Mouse (Mus musculus): ENCODE data around the gene Pjvk. TPM values are rescaled to one million over a fixed set of nuclear protein-coding genes. Genes with fewer than 3 reads are reported as not detected.

Gene Pjvk
- total RNA-seq, 2 experiments from 2014 or later, result 0.22 to 0.29 TPM

DNA sequence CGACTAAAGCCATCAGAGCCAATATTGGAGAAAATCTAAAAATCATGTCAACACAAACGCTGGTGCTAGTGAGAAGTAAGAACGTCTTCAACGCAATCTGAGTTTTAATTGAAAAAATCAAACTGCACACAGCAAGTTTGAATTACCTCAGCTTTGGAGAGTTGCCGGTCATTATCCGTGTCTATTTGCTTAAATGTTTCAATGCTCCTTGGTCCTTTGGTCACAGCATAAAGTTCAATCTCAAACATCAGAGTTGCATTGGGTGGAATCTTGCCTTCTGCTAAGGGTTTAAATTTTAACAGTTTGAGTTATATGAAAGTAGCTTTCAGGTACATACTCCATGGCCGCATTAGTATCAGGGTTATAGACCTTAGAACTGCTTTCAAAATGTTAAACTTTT is 17.3 kb downstream of the Pjvk start:
- no peak for DNase-seq (ENCODE audit: low spot score in 2 of 2)

DNA sequence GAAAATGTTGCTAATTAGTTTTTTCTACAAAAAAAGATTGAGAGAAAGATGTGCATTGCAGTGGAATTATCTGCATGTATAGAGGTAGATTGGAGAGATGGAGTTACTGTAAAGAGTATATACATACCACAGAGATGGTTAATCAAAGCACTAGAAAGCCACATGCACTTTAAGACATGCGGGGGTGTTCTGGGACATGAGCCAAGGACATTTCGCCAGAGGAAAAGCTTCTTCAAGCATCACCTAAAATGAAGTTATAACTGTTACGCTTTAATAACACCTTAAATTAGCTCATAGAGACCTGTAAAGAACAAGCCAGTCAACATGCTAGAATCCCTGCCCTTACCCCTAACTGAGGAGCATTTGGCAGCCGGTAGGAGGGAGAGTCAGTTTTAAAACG is 18.9 kb downstream of the Pjvk start:
- no peak for DNase-seq (ENCODE audit: low spot score in 2 of 2)

DNA sequence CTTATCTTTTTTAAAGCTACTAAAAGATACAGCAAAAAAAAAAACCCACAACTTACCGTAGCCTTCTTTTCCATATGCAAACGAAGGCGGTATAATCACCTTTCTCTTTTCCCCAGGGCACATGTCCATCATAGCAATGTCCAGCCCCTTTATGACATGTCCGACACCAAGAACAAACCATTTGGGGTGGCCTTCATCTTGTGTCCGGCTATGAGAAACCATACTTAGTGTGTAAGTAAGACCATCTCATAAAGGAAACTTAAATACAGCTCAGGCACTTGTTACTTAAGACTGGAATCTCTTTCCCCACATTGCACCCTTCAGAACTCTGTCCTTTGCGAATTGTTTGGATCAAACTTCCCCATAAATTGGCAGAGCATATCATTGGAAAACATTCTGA is 23.4 kb downstream of the Pjvk start:
- no peak for DNase-seq (ENCODE audit: low spot score in 2 of 2)

DNA sequence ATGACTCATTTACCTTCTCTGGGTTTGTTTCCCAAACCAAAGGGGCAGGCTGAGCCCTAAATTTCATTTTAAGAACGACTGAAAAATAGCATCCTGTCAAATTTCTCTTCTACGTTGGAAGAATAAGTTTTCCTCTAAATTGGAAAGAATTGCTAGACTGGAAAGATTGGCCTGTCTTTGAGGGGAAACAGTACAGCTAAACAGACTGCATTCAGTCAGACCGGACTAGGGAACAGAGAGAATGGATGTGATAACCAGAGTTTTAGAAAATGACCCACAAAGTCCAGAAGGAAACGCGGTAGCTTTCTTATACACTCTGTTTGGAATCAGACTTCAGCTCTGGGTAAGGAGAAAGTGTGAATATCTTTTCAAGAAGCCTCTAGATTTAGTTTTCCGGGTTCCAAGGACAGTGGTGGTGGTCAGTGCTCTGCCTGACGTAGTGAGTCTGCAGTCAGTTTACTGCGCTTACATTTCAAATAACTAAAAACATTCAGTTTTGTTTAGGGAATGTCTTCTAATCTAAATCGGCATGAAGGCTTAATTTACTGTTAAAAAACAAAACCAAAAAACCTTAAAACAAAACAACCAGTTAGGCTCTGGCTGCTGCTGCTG is 24.0 kb downstream of the Pjvk start:
- DNase-seq (ENCODE audit: low spot score in 2 of 2), result no peak

DNA sequence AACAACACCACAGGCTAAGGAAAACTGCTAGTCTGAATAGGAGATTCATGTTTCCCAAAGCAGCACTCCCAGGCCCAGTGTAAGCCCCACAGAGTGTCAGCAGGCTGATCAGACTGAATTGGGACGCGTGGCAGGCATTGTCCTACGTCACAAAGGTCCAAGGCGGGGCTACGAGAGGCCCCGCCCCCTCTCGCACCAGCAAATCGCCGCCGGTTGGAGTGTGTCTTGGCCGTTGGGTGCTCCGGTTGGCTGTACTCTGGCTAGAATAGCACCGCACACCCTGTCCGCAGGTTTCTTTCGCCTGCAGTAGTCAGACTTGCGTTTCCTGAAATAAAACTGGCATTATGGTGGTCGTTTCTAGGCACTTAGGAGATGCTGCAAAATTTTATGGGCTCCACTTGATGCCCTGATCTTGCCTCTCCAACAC is 24.7 kb downstream of the Pjvk start, which contains the start of gene Fkbp7:
Gene Fkbp7 (minus strand): TSS at position 151 of the 427 bp plus-strand sequence.
- DNase-seq (ENCODE audit: low spot score in 2 of 2), result peak; percentile 82 to 88

DNA sequence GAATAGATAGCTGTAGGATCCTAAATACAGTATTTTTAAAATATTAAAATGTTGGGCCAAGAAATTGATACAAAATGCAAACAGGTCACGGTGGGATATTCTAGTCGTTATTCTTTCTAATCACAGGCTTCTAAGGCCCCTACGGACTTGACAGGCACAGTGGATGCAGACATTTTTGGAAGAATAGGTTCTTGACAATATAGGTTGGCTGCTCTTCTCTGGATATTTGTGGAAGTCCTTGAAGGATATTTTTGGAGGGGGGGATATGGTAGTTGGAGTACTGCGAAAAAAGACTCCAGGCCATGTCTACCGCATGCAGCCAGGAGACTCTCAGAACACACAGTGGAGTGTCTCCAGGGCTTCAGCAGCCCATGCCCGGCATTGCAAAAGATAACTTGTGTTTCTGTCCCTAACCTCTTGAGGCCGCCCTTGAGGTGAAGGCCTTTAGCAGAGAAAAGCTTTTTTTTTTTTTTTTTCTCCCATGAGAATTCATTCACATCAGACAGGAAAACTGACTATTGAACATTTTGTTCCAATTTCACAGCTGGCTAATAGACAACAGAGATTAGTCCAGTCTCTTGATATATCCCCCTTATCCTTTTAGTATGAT is 25.3 kb downstream of the Pjvk start:
- peak in 1 of 2 experiments; percentile 32 for DNase-seq (ENCODE audit: low spot score in 2 of 2)

DNA sequence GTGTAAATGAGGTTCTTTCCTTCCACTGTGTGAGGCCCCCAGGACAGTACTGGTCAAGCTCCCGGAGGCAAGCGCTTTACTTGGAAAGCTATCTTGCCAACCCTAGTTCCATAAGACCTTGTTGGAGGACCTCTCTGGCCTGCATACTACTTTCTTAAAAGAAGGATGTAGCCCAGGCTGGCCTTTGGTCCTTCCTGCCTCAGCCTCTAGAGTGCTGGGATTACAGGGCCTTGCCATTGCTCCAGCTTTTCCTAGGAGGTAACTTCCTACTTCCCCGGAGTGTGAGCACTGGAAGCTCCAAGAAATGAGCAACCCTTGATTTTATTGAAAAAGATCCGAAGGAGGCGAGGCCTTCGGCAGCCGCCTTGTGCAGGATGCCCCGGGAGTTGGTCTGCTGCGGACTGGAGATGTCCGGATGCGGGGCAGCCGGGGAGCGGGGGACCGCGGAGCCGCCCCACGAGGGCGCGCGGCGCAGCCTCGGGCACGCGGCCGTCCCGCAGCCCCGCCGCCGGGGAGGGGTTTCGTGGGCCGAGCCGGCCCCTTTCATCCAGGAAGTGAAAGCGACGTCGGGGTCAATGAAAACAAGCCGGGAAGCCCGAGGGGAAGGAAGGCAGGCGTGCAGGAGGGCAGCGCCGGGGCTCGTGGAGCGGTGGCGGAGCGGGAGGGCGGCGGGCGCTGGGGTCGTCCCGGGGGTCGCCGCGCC is 26.6 kb downstream of the Pjvk start, which contains the start of gene Plekha3:
Gene Plekha3 (plus strand): TSS at position 557 of the 703 bp plus-strand sequence.
- peak; percentile 79 to 85 for DNase-seq (ENCODE audit: low spot score in 2 of 2)

DNA sequence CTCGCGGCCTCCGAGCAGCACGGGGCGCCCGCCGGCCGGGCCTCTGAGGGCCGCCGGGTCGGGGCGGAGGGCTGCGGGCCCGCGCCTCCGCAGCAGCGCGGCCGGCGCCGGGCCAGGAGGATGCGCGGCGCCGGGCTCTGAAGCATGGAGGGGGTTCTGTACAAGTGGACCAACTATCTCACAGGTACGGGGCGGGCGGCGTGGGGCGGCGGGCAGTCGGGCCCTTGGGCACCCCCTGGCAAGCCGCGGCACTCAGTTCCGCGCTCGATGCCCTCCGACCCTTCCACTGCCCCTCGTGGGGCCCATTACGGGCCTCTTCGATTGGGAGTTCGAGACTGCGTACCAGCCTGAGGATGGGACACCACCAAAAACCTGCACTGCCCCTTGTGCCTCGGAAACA is 27.2 kb downstream of the Pjvk start:
- DNase-seq (ENCODE audit: low spot score in 2 of 2), result no peak

DNA sequence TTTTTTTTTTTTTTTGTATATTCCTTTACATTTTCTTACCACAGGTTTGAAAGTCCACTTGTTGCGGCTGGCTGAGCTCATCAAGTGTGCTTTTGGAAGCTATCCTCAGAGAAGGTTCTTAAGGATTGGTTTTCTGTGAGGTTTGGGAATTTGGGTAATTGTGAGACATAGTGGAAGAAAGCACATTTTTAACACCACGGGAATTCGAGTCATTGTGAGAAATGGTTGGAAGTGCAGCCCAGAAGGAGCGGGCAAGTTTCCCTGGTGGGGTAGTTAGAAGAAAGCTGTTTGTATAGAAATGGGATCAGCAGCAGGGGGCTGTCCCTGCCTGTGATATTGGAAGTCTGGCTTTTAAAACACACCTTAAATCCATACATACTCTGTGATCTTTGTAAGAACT is 27.7 kb downstream of the Pjvk start:
- DNase-seq (ENCODE audit: low spot score in 2 of 2), result no peak

DNA sequence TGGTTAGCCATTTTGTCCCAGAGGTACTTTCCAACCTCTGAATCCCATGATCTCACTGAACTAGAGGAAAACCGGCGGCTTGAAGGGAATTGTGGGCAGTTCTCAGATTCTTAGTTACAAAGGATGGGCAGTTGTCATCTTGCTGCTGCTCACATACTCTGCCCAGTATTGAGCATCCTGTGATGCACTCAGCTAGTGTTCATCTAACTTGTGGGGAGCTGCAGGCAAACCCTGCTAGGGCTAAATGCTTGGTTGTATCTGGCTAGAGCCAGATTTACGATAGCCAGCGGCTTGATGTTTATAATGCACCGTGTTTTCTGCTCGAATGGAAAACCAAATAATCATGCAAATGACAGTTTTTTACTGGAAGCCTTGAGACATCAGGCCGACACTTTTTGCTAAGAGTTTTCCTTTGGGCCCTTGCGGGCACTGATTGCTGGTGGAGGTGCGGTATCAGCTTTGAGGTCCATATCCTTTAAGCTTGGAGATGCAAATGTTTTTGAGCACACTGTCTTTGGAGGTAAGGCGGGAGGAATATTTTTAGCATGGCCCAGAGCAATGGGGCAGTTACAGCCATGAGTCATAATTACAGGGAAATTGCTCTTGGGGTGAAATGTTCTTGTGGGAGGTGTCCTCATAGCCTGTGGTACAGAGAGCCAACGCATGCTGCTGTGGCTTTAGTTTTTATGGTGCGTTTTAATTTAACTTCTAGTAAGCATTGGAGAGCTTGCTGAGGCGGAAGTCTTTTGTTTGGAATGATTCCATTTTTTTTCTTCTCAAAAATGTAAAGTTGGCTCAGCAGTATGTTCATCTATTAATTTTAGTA is 28.3 kb downstream of the Pjvk start:
- DNase-seq (ENCODE audit: low spot score in 2 of 2), result no peak

DNA sequence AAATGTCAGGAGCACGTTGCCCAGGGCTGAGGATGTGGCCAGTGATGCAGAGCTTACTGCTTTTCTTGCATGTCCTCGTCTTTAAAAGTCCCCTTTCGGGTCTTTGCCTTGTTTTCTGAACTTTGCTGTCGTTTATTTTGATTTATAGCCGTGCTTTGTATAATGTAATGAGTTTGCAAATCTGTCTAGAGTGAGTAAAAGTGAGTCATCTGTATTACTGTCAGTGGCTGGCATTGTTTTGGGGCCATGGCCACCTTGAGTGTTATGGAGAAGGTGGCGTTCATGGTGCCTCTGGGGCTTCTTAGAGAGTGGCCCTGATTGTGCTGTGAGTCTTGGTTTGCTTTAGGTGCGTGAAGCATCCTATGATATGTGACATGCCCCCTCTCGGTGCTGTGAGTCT is 34.0 kb downstream of the Pjvk start:
- DNase-seq (ENCODE audit: low spot score in 2 of 2), result no peak

DNA sequence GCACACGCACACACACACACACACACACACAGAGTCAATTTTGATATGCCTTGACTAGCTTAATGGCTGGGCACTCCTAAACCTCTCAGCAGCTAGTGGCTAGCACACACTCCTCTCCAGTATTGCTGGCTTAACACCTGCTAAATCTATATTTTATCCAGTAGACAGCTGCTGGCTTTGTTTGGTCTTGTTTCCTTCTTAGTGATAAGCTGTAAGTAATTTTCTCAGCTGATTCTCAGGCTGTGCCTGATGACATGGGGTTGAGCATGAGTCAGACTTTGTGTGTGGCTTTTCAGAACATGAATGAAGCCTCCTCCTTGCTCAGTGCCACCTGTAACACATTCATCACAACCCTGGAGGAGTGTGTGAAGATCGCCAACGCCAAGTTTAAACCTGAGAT is 38.7 kb downstream of the Pjvk start:
- DNase-seq (ENCODE audit: low spot score in 2 of 2), result no peak

DNA sequence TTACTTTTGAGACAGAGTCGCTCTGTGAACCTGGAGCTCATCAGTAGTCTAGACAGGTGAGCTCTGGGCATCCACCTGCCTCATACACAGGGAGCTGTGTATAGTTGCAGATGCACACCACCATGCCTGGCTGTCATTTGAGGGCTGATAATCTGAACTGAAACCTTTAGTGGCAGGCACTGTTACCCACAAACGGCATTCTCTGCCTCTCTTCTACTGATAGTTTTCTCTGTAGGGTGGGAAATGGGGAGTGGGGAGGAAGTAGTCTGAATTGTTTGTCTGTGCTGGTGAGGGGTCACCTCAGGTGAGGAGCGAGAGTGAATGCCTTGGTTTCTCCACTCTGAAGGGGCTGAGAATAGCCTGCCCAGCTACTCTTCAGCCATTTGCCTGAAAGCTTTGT is 39.3 kb downstream of the Pjvk start:
- DNase-seq (ENCODE audit: low spot score in 2 of 2), result no peak

DNA sequence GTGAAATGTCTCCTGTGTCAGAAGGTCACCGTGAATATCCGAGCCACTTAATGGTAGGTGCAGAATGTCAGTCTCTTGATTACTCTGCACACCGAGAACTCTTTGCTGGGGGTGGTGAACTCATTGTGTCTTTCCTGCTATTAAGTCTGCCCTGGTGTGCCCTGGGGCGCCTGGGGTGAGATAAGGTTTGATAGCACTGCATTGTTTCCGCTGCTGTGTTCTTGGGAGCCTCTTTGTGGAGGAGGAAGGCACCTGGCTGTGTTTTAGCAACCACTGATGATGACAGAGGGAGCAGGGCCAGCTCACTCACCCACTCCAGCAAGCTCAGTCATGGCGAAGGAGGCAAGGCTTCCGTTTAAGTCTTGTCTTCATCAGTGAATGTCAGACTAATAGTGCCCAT is 39.9 kb downstream of the Pjvk start:
- no peak for DNase-seq (ENCODE audit: low spot score in 2 of 2)

DNA sequence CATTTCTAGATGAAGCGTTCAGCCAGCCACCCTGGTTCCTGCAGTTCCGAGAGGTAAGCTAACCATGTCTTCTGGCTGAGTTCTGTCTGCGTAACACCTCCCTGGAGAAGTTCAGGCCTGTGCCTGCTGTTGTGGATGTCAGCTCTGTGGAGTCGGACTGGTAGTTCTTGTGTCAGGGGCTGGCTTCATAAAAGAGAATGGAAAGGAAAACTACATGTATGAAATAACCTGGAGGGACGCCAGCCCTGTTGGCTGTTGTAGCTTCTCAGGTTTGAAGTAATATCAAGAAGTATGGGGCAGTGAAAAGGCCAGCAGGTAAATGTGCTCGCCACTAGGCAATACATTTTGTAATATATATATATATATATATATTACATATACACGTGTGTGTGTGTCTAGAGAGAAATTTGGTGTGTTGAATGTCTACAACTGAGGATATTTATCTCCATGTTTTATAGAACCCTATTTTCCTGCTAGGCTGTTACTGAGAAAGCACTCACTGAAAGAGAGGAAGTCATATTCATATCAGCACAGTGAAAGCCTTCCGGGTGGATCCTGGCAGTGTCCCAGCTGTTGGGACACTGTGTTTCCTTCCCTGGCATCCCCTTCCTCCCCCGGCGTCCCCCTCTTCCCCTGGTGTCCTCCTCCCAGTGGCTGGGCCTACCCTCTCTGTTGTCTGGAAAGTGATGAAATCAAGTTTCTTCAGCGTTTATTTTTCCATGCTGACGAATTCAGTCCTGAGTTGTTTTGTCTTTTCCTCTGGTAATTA is 42.3 kb downstream of the Pjvk start:
- no peak for DNase-seq (ENCODE audit: low spot score in 2 of 2)

DNA sequence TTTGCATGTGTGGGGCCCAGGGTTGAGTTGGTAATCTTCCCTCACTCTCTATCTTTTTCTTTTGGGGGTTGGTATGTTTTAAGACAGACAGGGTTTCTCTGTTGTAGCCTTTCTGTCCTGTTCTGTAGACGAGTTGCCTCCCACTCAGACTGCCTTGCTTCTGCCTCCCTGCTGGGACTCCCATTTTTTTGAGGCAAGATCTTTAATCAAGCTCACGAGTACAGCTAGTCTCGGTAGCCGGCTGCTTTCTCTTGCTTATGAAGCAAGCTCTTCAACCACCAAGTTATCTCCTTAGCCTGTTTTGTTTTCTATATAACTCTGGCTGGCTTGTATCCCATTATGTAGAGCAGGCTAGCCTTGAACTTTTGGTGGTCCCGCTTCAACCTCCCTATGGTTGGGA is 45.5 kb downstream of the Pjvk start:
- DNase-seq (ENCODE audit: low spot score in 2 of 2), result no peak

DNA sequence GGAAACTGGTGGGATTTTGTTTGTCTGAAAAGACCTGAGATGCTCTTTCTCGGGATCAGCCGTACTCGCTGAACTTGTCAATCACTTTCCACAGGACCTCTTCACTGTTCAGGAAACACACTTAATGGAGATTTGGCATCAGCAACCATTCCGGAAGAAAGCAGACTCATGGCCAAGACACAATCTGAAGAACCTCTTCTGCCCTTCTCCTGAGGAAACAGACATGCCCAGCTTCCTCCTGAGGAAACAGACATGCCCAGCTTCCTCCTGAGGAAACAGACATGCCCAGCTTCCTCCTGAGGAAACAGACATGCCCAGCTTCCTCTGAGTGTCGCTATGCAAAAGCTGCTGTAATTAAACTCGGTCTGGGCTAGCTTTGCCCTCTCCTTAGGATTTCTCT is 47.0 kb downstream of the Pjvk start:
- DNase-seq (ENCODE audit: low spot score in 2 of 2), result no peak

DNA sequence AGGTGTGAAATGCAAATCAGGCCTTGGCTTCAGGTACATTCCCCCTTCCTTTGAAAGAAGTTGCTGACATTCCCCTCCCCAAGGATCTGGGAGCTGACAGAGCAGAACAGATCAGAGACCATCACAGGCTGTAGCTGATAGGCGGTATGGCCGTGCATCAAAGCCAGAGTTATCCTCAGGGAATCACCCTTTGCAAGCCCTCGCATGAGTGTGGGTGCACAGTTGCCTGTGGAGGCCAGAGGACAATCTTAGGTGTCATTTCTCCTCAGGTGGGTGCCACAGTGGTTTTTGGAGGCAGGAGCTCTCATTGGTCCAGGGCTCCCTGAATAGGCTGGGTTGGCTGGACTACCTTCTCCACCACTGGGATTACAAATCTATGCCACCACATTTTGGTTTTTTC is 53.9 kb downstream of the Pjvk start:
- DNase-seq (ENCODE audit: low spot score in 2 of 2), result no peak

DNA sequence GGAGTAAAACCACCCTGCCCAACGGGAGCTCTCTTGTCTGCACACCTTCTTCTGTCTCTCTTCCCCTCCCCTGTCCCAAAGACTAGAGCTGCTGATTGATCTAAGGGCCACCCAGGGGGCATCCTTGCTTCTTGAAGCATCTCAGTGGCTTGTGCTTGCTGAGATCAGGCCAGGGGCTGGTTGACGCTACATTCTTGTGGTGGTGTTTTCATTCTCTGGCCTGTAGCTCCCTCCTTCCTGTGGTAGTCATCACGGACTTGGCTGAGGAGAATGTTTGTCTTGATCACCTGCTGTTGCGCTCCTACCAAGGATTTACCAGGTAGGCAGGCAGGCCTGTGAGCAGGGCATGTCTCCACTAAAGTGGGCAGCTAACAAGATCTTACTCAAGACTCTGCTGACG is 54.5 kb downstream of the Pjvk start:
- DNase-seq (ENCODE audit: low spot score in 2 of 2), result no peak

DNA sequence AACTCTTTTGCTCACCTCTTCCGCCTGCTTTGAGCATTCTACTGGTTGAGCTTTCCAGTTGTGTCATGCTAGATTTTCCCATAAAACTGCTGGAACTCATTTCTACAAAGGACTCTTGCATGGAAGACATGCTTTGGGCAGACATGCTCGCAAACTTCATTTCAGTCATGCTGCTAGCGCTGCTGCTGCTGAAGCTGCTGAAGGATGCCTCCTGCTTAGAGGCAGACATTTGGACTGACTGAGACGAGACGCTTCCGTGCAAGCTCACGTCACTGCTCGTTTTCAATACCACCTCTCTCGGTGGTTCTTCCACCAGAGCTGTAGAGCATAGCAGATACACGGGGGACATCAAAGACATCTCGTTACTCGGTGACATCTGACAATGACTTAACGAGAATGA is 57.4 kb downstream of the Pjvk start:
- DNase-seq (ENCODE audit: low spot score in 2 of 2), result no peak
